8 mouse cellular contexts compared by ENCODE assay signal in genomic region chr12:54200172-54200571, GRCm38 (mm10). TPM values are rescaled to one million over a fixed set of nuclear protein-coding genes. Genes with fewer than 3 reads are reported as not detected.
DNase-seq lines count a peak whose midpoint lies in the region; ATAC-seq and TF ChIP-seq lines count a peak whose summit lies in the region.

No protein-coding gene starts in this region.

- ATAC-seq in hindbrain, embryonic 11.5 days (ENCODE audit: low FRiP score): no peak
- no peak for ATAC-seq in hindbrain, embryonic 16.5 days
- no peak for ATAC-seq in intestine, embryonic 16.5 days

- H3K9me3 ChIP-seq in hindbrain, embryonic 11.5 days (ENCODE audit: control insufficient read depth, low read length): no peaks in the 10 kb centered on the region
- H3K9me3 ChIP-seq in hindbrain, embryonic 16.5 days (ENCODE audit: control insufficient read depth, low read length): no peaks in the 10 kb centered on the region
- no peaks in the 10 kb centered on the region for H3K9me3 ChIP-seq in MEL (replicated peaks; ENCODE audit: insufficient read depth, low read length)
- H3K9me3 ChIP-seq in intestine, embryonic 16.5 days (ENCODE audit: control insufficient read depth, low read length): no peaks in the 10 kb centered on the region

- H3K4me3 ChIP-seq in hindbrain, embryonic 11.5 days (ENCODE audit: low read depth, low read length): no peak overlapping the region
- H3K4me3 ChIP-seq in hindbrain, embryonic 16.5 days (ENCODE audit: low read length): no peak overlapping the region
- H3K4me3 ChIP-seq in MEL (ENCODE audit: control insufficient read depth in 1 of 2, insufficient read depth in 1 of 2, low read depth in 2 of 2, low read length in 2 of 2): peak overlapping the region; percentile 18 to 77; a peak in 2 of 4 replicates
- peak overlapping the region; percentile 37 for H3K4me3 ChIP-seq in intestine, embryonic 16.5 days (ENCODE audit: low read length)
- no peak overlapping the region for H3K4me3 ChIP-seq in olfactory bulb, adult 2 months (ENCODE audit: insufficient read depth, low read depth, low read length)

- peaks cover 3% of the 10 kb centered on the region; the same call in 1 of the 2 replicates for H3K79me2 ChIP-seq in MEL (ENCODE audit: control insufficient read depth, insufficient read depth, low read length, poor library complexity)

- no peak overlapping the region for H3K27ac ChIP-seq in hindbrain, embryonic 11.5 days (ENCODE audit: low read depth, low read length)
- no peak overlapping the region for H3K27ac ChIP-seq in hindbrain, embryonic 16.5 days (ENCODE audit: low read depth, low read length)
- H3K27ac ChIP-seq in MEL (ENCODE audit: control insufficient read depth, low read depth, low read length): no peak overlapping the region
- H3K27ac ChIP-seq in intestine, embryonic 16.5 days (ENCODE audit: low read length): peak overlapping the region; percentile 87
- 0 out of 2 replicates have a peak overlapping the region, but pooled peaks have one; percentile 13 for H3K27ac ChIP-seq in olfactory bulb, adult 2 months (ENCODE audit: insufficient read depth, low read depth, low read length)

- peak; percentile 49 for TF ChIP-seq RAD21 in MEL (IDR thresholded peaks at IDR 0.05; ENCODE audit: low read depth, low read length)

- peaks cover 8% of the 10 kb centered on the region; the same call in 1 of the 2 replicates for H3K27me3 ChIP-seq in hindbrain, embryonic 11.5 days (ENCODE audit: control insufficient read depth, insufficient read depth, low read length)
- 0 out of 2 replicates have a peak, but pooled peaks cover 4% of the 10 kb centered on the region for H3K27me3 ChIP-seq in hindbrain, embryonic 16.5 days (replicated peaks; ENCODE audit: control insufficient read depth, insufficient read depth, low read length)
- H3K27me3 ChIP-seq in MEL (ENCODE audit: control insufficient read depth in 1 of 2, insufficient read depth in 2 of 2, low read length in 2 of 2): no peaks in the 10 kb centered on the region
- no peaks in the 10 kb centered on the region for H3K27me3 ChIP-seq in intestine, embryonic 16.5 days (replicated peaks; ENCODE audit: control insufficient read depth, insufficient read depth, low read length)

- no peak overlapping the region for H3K9ac ChIP-seq in hindbrain, embryonic 11.5 days (ENCODE audit: low read depth, low read length)
- no peak overlapping the region for H3K9ac ChIP-seq in hindbrain, embryonic 16.5 days (ENCODE audit: low read depth, low read length)
- no peak overlapping the region for H3K9ac ChIP-seq in MEL (ENCODE audit: control insufficient read depth, low read depth, low read length, poor library complexity, severe bottlenecking)
- H3K9ac ChIP-seq in intestine, embryonic 16.5 days (ENCODE audit: low read depth, low read length): peak overlapping the region; percentile 53

- peak; percentile 55 to 63 (median 63) for TF ChIP-seq CTCF in MEL (IDR thresholded peaks at IDR 0.05 in 2 of 3, conservative IDR thresholded peaks at IDR 0.05 in 1 of 3; ENCODE audit: control insufficient read depth in 1 of 3, insufficient read depth in 1 of 3, low read depth in 2 of 3, low read length in 3 of 3, poor library complexity in 1 of 3, severe bottlenecking in 1 of 3)
- TF ChIP-seq CTCF in olfactory bulb, adult 2 months (IDR thresholded peaks at IDR 0.05; ENCODE audit: insufficient read depth, low read depth, low read length): no peak

- TF ChIP-seq POLR2A in MEL (IDR thresholded peaks at IDR 0.05; ENCODE audit: control insufficient read depth in 1 of 2, insufficient read depth in 1 of 2, low read depth in 1 of 2, low read length in 2 of 2, poor library complexity in 1 of 2): no peak
- no peak for TF ChIP-seq POLR2A in olfactory bulb, adult 2 months (IDR thresholded peaks at IDR 0.05; ENCODE audit: insufficient read depth, low read depth, low read length)

- no peak for TF ChIP-seq EP300 in MEL (IDR thresholded peaks at IDR 0.05; ENCODE audit: low read depth in 1 of 2, low read length in 2 of 2)

- peak; percentile 51 for DNase-seq in hindbrain, embryonic 11.5 days (ENCODE audit: low spot score)
- DNase-seq in A20 (ENCODE audit: low read depth, low spot score) (peak; percentile 40), MEL (ENCODE audit: low read depth, low spot score) (peak; percentile 63)
- no peak for DNase-seq in c-Kit-positive CD71-positive TER-119-positive erythroid progenitor cells, embryonic 14.5 days (ENCODE audit: low spot score)
- no peak for DNase-seq in right cerebral cortex, adult 18-20 months

- 40% methylated on average over 4 of the region's 4 CpGs for WGBS in hindbrain, embryonic 11.5 days
- WGBS in hindbrain, embryonic 16.5 days: 28% methylated on average over 4 of the region's 4 CpGs
- 24% methylated on average over 4 of the region's 4 CpGs for WGBS in intestine, embryonic 16.5 days
- 18% methylated on average over 4 of the region's 4 CpGs for WGBS in olfactory bulb, adult 2 months

- peaks cover 2% of the 10 kb centered on the region; the same call in 1 of the 2 replicates for H3K4me1 ChIP-seq in hindbrain, embryonic 11.5 days (replicated peaks; ENCODE audit: control insufficient read depth, insufficient read depth, low read length)
- peaks cover 17% of the 10 kb centered on the region for H3K4me1 ChIP-seq in hindbrain, embryonic 16.5 days (ENCODE audit: control insufficient read depth, insufficient read depth, low read depth, low read length)
- H3K4me1 ChIP-seq in MEL (ENCODE audit: control insufficient read depth in 1 of 2, insufficient read depth in 2 of 2, low read length in 2 of 2): peaks cover 8 to 13% of the 10 kb centered on the region in 2 experiments; a peak in 3 of 4 replicates
- H3K4me1 ChIP-seq in intestine, embryonic 16.5 days (ENCODE audit: control insufficient read depth, insufficient read depth, low read length): peaks cover 41% of the 10 kb centered on the region
- H3K4me1 ChIP-seq in olfactory bulb, adult 2 months (ENCODE audit: control insufficient read depth, insufficient read depth, low read length): peaks cover 11% of the 10 kb centered on the region

- H3K36me3 ChIP-seq in hindbrain, embryonic 11.5 days (ENCODE audit: control insufficient read depth, insufficient read depth, low read length): no peaks in the 10 kb centered on the region
- H3K36me3 ChIP-seq in hindbrain, embryonic 16.5 days (ENCODE audit: control insufficient read depth, insufficient read depth, low read length): no peaks in the 10 kb centered on the region
- peaks cover 0 to 5% of the 10 kb centered on the region in 2 experiments; a peak in 2 of 4 replicates for H3K36me3 ChIP-seq in MEL (ENCODE audit: control insufficient read depth in 1 of 2, insufficient read depth in 2 of 2, low read length in 2 of 2)
- H3K36me3 ChIP-seq in intestine, embryonic 16.5 days (ENCODE audit: control insufficient read depth, insufficient read depth, low read length): no peaks in the 10 kb centered on the region

- H3K4me2 ChIP-seq in hindbrain, embryonic 11.5 days (replicated peaks; ENCODE audit: low read depth, low read length): no peak overlapping the region
- H3K4me2 ChIP-seq in hindbrain, embryonic 16.5 days (ENCODE audit: low read length): no peak overlapping the region
- peak overlapping the region; percentile 35 for H3K4me2 ChIP-seq in intestine, embryonic 16.5 days (ENCODE audit: low read depth, low read length)

TF ChIP-seq in MEL, 35 proteins besides CTCF, POLR2A, EP300 and RAD21:
- TF ChIP-seq BHLHE40 (IDR thresholded peaks at IDR 0.05; ENCODE audit: borderline replicate concordance, low read depth, low read length) (no peak), GATA1 (IDR thresholded peaks at IDR 0.05; ENCODE audit: low read depth, low read length) (peak; percentile 37; the same call in 1 of the 2 replicates), MYB (IDR thresholded peaks at IDR 0.05; ENCODE audit: low read depth, low read length) (0 out of 2 replicates have a peak, but pooled peaks have one; percentile 4), POLR2AphosphoS2 (IDR thresholded peaks at IDR 0.05; ENCODE audit: low read length) (no peak), ZC3H11A (IDR thresholded peaks at IDR 0.05; ENCODE audit: low read depth, low read length) (peak; percentile 58), SMC3 (IDR thresholded peaks at IDR 0.05; ENCODE audit: low read depth, low read length) (peak; percentile 53), MEF2A (IDR thresholded peaks at IDR 0.05; ENCODE audit: extremely low read depth, insufficient replicate concordance, low read depth, low read length, poor library complexity, severe bottlenecking) (no peak), NRF1 (IDR thresholded peaks at IDR 0.05; ENCODE audit: insufficient read depth, low read depth, low read length, poor library complexity, severe bottlenecking) (no peak), TCF12 (IDR thresholded peaks at IDR 0.05; ENCODE audit: low read depth, low read length) (no peak)

RNA-seq across cellular contexts. Expression of gene Egln3, which starts 3.5 kb away (rescaled TPM):
- 7.3 and 7.9 TPM in 2 replicates for polyA plus RNA-seq in hindbrain, embryonic 11.5 days (2014; fragmentation: Nextera tagmentation; extraction: Ambion mirVana)
- 7.4 and 7.6 TPM in 2 replicates for polyA plus RNA-seq in hindbrain, embryonic 16.5 days (2015; fragmentation: Nextera tagmentation; extraction: Ambion mirVana)
- total RNA-seq in MEL (2012; rRNA removed): 3.2 and 13.9 TPM in 2 replicates
- polyA plus RNA-seq in MEL (2012; ENCODE audit: insufficient read depth in 1 of 2, insufficient read length in 2 of 2, low read depth in 1 of 2, low replicate concordance in 2 of 2, missing spikeins in 1 of 2): 10 to 100 TPM in 1 of 2 experiments, not detected in 1; 30.1 TPM
- polyA plus RNA-seq in intestine, embryonic 16.5 days (2015; fragmentation: Nextera tagmentation; extraction: Ambion mirVana): 69.4 and 73.6 TPM in 2 replicates
- polyA plus RNA-seq in olfactory bulb, adult 2 months (2012; ENCODE audit: insufficient read depth, insufficient read length, low replicate concordance, missing spikeins): not detected in 2 replicates

Comparison
In these comparisons a context has a peak if more than half of its experiments do, and no peak if none do; other contexts are left out.
1. DNase-seq: peak in hindbrain, embryonic 11.5 days (single experiment), A20 (single experiment) and MEL (single experiment); none in c-Kit-positive CD71-positive TER-119-positive erythroid progenitor cells, embryonic 14.5 days (single experiment) and right cerebral cortex, adult 18-20 months (single experiment).
2. H3K27ac ChIP-seq: peak in intestine, embryonic 16.5 days (single experiment) and olfactory bulb, adult 2 months (single experiment); none in hindbrain, embryonic 11.5 days (single experiment), hindbrain, embryonic 16.5 days (single experiment) and MEL (single experiment).
3. H3K4me3 ChIP-seq: peak in MEL (2 of 2) and intestine, embryonic 16.5 days (single experiment); none in hindbrain, embryonic 11.5 days (single experiment), hindbrain, embryonic 16.5 days (single experiment) and olfactory bulb, adult 2 months (single experiment).